Mouse (Mus musculus): ENCODE measurements around the gene Gm49387. TPM values are rescaled to one million over a fixed set of nuclear protein-coding genes. Genes with fewer than 3 reads are reported as not detected.

Gene Gm49387
- total RNA-seq, 2 experiments from 2014 or later = 1.6 TPM; not detected in 1

GRCm38 (mm10) chr14:31663376-31664099 is 22.9 kb upstream of the Gm49387 start:
- intact Hi-C loops (cut with DNase I) = loop anchor here (2.0 kb wide), 1 partner anchor 117 kb away; no protein-coding TSS in a partner anchor
- no peak for DNase-seq

- DNase-seq = peak; percentile 77 to 78
- intact Hi-C loops (cut with DNase I) = loop anchor here (2.0 kb wide), 1 partner anchor 118 kb away; no protein-coding TSS in a partner anchor
These were observed 22.0 kb upstream of the Gm49387 start for GRCm38 (mm10) chr14:31662555-31663211.

- intact Hi-C loops (cut with DNase I) = loop anchor here (2.0 kb wide), 1 partner anchor 119 kb away; no protein-coding TSS in a partner anchor
- DNase-seq = peak; percentile 84 to 86
These were observed 21.2 kb upstream of the Gm49387 start for GRCm38 (mm10) chr14:31661671-31662554.

GRCm38 (mm10) chr14:31660312-31661093 is 19.8 kb upstream of the Gm49387 start:
- intact Hi-C loops (cut with DNase I) = no loop called here
- no peak for DNase-seq

GRCm38 (mm10) chr14:31659501-31660181 is 19.0 kb upstream of the Gm49387 start:
- peak in 1 of 2 experiments; percentile 57 for DNase-seq
- intact Hi-C loops (cut with DNase I) = loop anchor here (5.0 kb wide), 2 partner anchors 38 to 418 kb away; no protein-coding TSS in a partner anchor

- intact Hi-C loops (cut with DNase I) = loop anchor here (5.0 kb wide), 2 partner anchors 39 to 419 kb away; no protein-coding TSS in a partner anchor
- DNase-seq = no peak
These were observed 17.5 kb upstream of the Gm49387 start for GRCm38 (mm10) chr14:31658126-31658680.

- DNase-seq = peak in 1 of 2 experiments; percentile 50
- intact Hi-C loops (cut with DNase I) = loop anchor here (2.0 to 5.0 kb wide), 3 partner anchors 40 to 420 kb away; no protein-coding TSS in a partner anchor
These were observed 16.4 kb upstream of the Gm49387 start for GRCm38 (mm10) chr14:31656857-31657645.

- no peak for DNase-seq
These were observed 15.7 kb upstream of the Gm49387 start for GRCm38 (mm10) chr14:31656386-31656785.

GRCm38 (mm10) chr14:31655406-31655805 is 14.7 kb upstream of the Gm49387 start:
- DNase-seq = no peak
- intact Hi-C loops (cut with DNase I) = loop anchor here (5.0 kb wide), 2 partner anchors 42 to 422 kb away; no protein-coding TSS in a partner anchor

More at GRCm38 (mm10) chr14:31656386-31656785, 15.7 kb upstream of the Gm49387 start:
- intact Hi-C loops (cut with DNase I) = loop anchor here (2.0 to 5.0 kb wide), 3 partner anchors 41 to 421 kb away; no protein-coding TSS in a partner anchor

GRCm38 (mm10) chr14:31654816-31655215 is 14.1 kb upstream of the Gm49387 start:
- intact Hi-C loops (cut with DNase I) = loop anchor here (5.0 kb wide), 4 partner anchors 42 to 422 kb away; no protein-coding TSS in a partner anchor
- DNase-seq = no peak

GRCm38 (mm10) chr14:31653101-31653875 is 12.6 kb upstream of the Gm49387 start:
- no peak for DNase-seq
- intact Hi-C loops (cut with DNase I) = loop anchor here (5.0 kb wide), 2 partner anchors 274 to 289 kb away; no protein-coding TSS in a partner anchor

GRCm38 (mm10) chr14:31652624-31653023 is 11.9 kb upstream of the Gm49387 start:
- intact Hi-C loops (cut with DNase I) = loop anchor here (5.0 kb wide), 2 partner anchors 275 to 290 kb away; no protein-coding TSS in a partner anchor

GRCm38 (mm10) chr14:31652106-31652505 is 11.4 kb upstream of the Gm49387 start:
- intact Hi-C loops (cut with DNase I) = loop anchor here (5.0 kb wide), 2 partner anchors 275 to 290 kb away; no protein-coding TSS in a partner anchor
- DNase-seq = no peak

More at GRCm38 (mm10) chr14:31652624-31653023, 11.9 kb upstream of the Gm49387 start:
- DNase-seq = no peak

- DNase-seq = no peak
- intact Hi-C loops (cut with DNase I) = loop anchor here (5.0 kb wide), 2 partner anchors 276 to 291 kb away; no protein-coding TSS in a partner anchor
These were observed 10.5 kb upstream of the Gm49387 start for GRCm38 (mm10) chr14:31651206-31651605.

- no peak for DNase-seq
- intact Hi-C loops (cut with DNase I) = loop anchor here (5.0 kb wide), 2 partner anchors 277 to 292 kb away; no protein-coding TSS in a partner anchor
These were observed 9.7 kb upstream of the Gm49387 start for GRCm38 (mm10) chr14:31650347-31650746.

GRCm38 (mm10) chr14:31647991-31648390 is 7.3 kb upstream of the Gm49387 start:
- intact Hi-C loops (cut with DNase I) = no loop called here

More at GRCm38 (mm10) chr14:31647991-31648390, 7.3 kb upstream of the Gm49387 start:
- DNase-seq = no peak
